Mouse (Mus musculus) T-helper 2 cell (primary cell): Measurements from ENCODE around the gene Timp4.
"Not testable (repeated sequence)": the region's sequence is repeated elsewhere in the genome, so short reads cannot be mapped to it uniquely, and the experiment has no call there.

Experiments
- in situ Hi-C: fragments of 300-600 bp; cut with MboI, MseI; formaldehyde crosslinking; loops from one replicate; pipeline ENCODE4 v1.15.1; 2025; ENCODE audit warnings: high pct_unique_total_duplicates

Gene Timp4

GRCm38 (mm10) chr6:115255171-115255570 lies 3.2 kb upstream of the Timp4 start:
- in situ Hi-C loops = no loop called here

GRCm38 (mm10) chr6:115251531-115251985 lies 447 bp downstream of the Timp4 start:
- in situ Hi-C loops = no loop called here

- in situ Hi-C loops = no loop called here
Measured at GRCm38 (mm10) chr6:115245500-115246058, 6.4 kb downstream of the Timp4 start.

- in situ Hi-C loops = no loop called here
Measured at GRCm38 (mm10) chr6:115244222-115244621, 7.8 kb downstream of the Timp4 start.

GRCm38 (mm10) chr6:115241939-115242338 lies 10.1 kb downstream of the Timp4 start:
- in situ Hi-C loops = no loop called here

GRCm38 (mm10) chr6:115241131-115241699 lies 10.8 kb downstream of the Timp4 start:
- in situ Hi-C loops = no loop called here

- in situ Hi-C loops = not testable (repeated sequence)
Measured at GRCm38 (mm10) chr6:115240431-115240830, 11.6 kb downstream of the Timp4 start.

- in situ Hi-C loops = no loop called here
Measured at GRCm38 (mm10) chr6:115239335-115239734, 12.7 kb downstream of the Timp4 start.

- in situ Hi-C loops = no loop called here
Measured at GRCm38 (mm10) chr6:115238031-115239027, 13.7 kb downstream of the Timp4 start.

- in situ Hi-C loops = no loop called here
Measured at GRCm38 (mm10) chr6:115232562-115232961, 19.4 kb downstream of the Timp4 start.

- in situ Hi-C loops = no loop called here
Measured at GRCm38 (mm10) chr6:115231836-115232235, 20.2 kb downstream of the Timp4 start.

GRCm38 (mm10) chr6:115230557-115230956 lies 21.4 kb downstream of the Timp4 start:
- in situ Hi-C loops = no loop called here

GRCm38 (mm10) chr6:115227529-115227928 lies 24.5 kb downstream of the Timp4 start:
- in situ Hi-C loops = loop anchor here (10.0 kb wide), 1 partner anchor 307 kb away; no protein-coding TSS in a partner anchor

GRCm38 (mm10) chr6:115227043-115227442 lies 25.0 kb downstream of the Timp4 start, which contains the start of gene Gm17482:
Gene Gm17482 (plus strand): TSS chr6:115227343.
- in situ Hi-C loops = loop anchor here (10.0 kb wide), 1 partner anchor 308 kb away; no protein-coding TSS in a partner anchor

GRCm38 (mm10) chr6:115225519-115225918 lies 26.5 kb downstream of the Timp4 start:
- in situ Hi-C loops = loop anchor here (10.0 kb wide), 1 partner anchor 309 kb away; no protein-coding TSS in a partner anchor

GRCm38 (mm10) chr6:115221215-115221641 lies 30.8 kb downstream of the Timp4 start:
- in situ Hi-C loops = loop anchor here (10.0 kb wide), 1 partner anchor 314 kb away; no protein-coding TSS in a partner anchor

GRCm38 (mm10) chr6:115213129-115213528 lies 38.9 kb downstream of the Timp4 start:
- in situ Hi-C loops = no loop called here

- in situ Hi-C loops = no loop called here
Measured at GRCm38 (mm10) chr6:115212132-115212903, 39.7 kb downstream of the Timp4 start.

- in situ Hi-C loops = no loop called here
Measured at GRCm38 (mm10) chr6:115210820-115211219, 41.2 kb downstream of the Timp4 start.

GRCm38 (mm10) chr6:115210187-115210586 lies 41.8 kb downstream of the Timp4 start:
- in situ Hi-C loops = no loop called here

- in situ Hi-C loops = loop anchor here (5.0 kb wide), 1 partner anchor 236 kb away; the partner anchor contains the start of gene Vgll4
Measured at GRCm38 (mm10) chr6:115203029-115203428, 49.0 kb downstream of the Timp4 start.
